Mouse (Mus musculus) liver, embryonic 16.5 days (tissue): ENCODE results near the gene Cmtm5. TPM values are rescaled to one million over a fixed set of nuclear protein-coding genes. Genes with fewer than 3 reads are reported as not detected.
A peak's percentile ranks its signal among the peaks of the same experiment; 100 is the strongest.
"Not testable (repeated sequence)": the region's sequence is repeated elsewhere in the genome, so short reads cannot be mapped to it uniquely, and the experiment has no call there.

Experiments used
- ATAC-seq: fragments of 200-750 bp; cut with Nextera tagmentation; 2 replicates; pipeline ENCODE4 v1.8.0; 2017; ENCODE audit warnings: low read depth, mild to moderate bottlenecking, moderate number of reproducible peaks, moderate library complexity
- H3K27ac ChIP-seq: fragments of 300-500 bp; sonication (generic); 2 replicates; pipeline ENCODE4 v1.5.1; 2014; ENCODE audit warnings: mild to moderate bottlenecking, low read length
- H3K27me3 ChIP-seq: fragments of 300-500 bp; sonication (generic); 2 replicates; pipeline ENCODE4 v1.6.1; 2014; ENCODE audit warnings: low read depth, low read length, mixed read lengths; ENCODE audit not compliant: control insufficient read depth, insufficient read depth
- H3K36me3 ChIP-seq: fragments of 300-500 bp; sonication (generic); 2 replicates; pipeline ENCODE4 v1.6.1; 2014; ENCODE audit warnings: mild to moderate bottlenecking; ENCODE audit not compliant: control insufficient read depth, insufficient read depth
- H3K4me1 ChIP-seq: fragments of 300-500 bp; sonication (generic); 2 replicates; pipeline ENCODE4 v1.6.1; 2014; ENCODE audit warnings: low read depth, low read length, mixed read lengths; ENCODE audit not compliant: control insufficient read depth
- H3K4me2 ChIP-seq: fragments of 300-500 bp; sonication (generic); 2 replicates; pipeline ENCODE4 v1.6.1; 2014; ENCODE audit warnings: low read depth, low read length, mixed read lengths
- H3K4me3 ChIP-seq: fragments of 300-500 bp; sonication (generic); 2 replicates; pipeline ENCODE4 v1.5.1; 2014; ENCODE audit warnings: low read depth, mild to moderate bottlenecking, low read length
- H3K9ac ChIP-seq: fragments of 300-500 bp; sonication (generic); 2 replicates; pipeline ENCODE4 v1.6.1; 2014; ENCODE audit warnings: low read depth, low read length
- H3K9me3 ChIP-seq: fragments of 300-500 bp; sonication (generic); replicated peaks from 2 replicates; pipeline ENCODE4 v1.6.1; 2016; ENCODE audit warnings: low read length; ENCODE audit not compliant: control insufficient read depth
- WGBS: fragments of 180-500 bp; shearing (Covaris S2); extraction: QIAGEN DNeasy Blood & Tissue Kit; methylation state at CpG from one replicate; pipeline ENCODE4 v1.1.7; 2014; ENCODE audit not compliant: insufficient replicate concordance; 5-methylcytosine and 5-hydroxymethylcytosine counted together
- microRNA counts: library from miRNA; unstranded; fragments of <30 nt; microRNA quantifications from one replicate; lab custom pipeline; 2016
- microRNA-seq: library from miRNA; unstranded; fragments of <30 nt; microRNA quantifications from one replicate; pipeline ENCODE4, GENCODE M21; 2016
- polyA plus RNA-seq: library from polyadenylated mRNA; unstranded; fragments of >200 nt; fragmentation: Nextera tagmentation; extraction: Ambion mirVana; gene quantifications from 2 replicates; pipeline ENCODE4 v1.2.1, GENCODE M21; 2015

Cmtm5 gene
- polyA plus RNA-seq, 1 experiment from 2014 or later: 0.20 TPM

DNA sequence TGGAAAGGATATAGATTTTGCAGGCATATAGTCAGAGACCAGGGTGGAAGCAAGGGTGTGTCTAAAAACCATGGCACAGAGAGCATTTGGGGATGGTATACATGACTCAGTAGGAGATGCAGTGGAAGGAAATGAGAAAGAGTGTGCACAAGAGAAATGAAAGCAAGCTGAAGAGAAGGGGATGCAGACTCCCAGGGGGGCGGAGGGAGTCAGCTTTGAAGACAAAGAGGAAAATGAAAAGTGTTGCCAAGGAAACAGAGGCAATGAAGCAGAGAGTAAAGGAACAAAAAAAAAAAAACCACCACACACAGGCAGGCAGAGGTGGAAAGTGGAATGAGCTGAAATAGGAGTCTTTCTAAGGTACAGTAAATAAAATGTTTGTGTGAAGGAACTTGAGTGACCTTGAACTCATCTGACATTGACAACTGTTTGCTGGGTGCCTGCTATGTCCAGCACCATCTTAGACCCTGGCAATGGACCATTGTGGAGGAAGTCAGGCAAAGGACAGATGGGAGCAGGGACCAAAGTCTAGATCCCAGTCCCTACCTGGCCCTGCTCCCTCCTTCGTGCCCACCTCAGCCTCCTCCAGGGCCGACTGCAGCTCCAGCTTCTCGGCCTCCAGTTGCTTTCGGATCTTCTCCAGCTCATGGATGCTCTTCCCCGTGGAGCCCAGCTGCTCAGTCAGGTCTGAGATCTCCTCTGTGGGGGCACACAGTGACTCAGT is 38.2 kb downstream of the Cmtm5 start:
- Histone ChIP-seq H3K9ac (no peak overlapping the region), H3K4me2 (no peak overlapping the region), H3K27ac (no peak overlapping the region), H3K4me1 (no peaks in the 10 kb centered on the region), H3K9me3 (no peaks in the 10 kb centered on the region), H3K36me3 (no peaks in the 10 kb centered on the region), H3K27me3 (no peaks in the 10 kb centered on the region), H3K4me3 (no peak overlapping the region)
- no peak for ATAC-seq
- 59% methylated on average over 6 of the region's 6 CpGs for WGBS

DNA sequence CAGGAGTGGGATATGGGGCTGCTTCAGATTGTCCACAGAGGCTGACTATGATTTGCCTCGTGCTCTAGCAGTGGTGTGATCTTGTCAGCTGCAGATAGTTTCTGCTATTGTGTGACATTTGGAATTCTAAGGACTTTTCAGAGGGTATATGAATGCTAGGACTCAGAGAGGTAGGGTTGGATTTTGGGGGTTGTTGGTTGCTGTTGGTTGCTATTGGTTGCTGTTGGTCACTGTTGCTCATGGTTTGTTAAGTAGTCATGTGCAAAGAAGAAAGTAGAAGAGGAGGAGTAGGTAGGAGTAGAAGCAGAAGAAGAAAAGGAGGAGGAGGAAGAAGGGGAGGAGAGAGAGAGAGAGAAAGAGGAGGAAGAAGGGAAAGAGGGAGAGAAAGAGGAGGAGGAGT is 40.6 kb downstream of the Cmtm5 start, which contains the start of gene Gm17428:
Gm17428 (plus strand) TSS at position 301 of the 400 bp plus-strand sequence.
- Histone ChIP-seq H3K36me3 (no peaks in the 10 kb centered on the region), H3K4me3 (no peak within 1 kb of the TSS), H3K27me3 (no peaks in the 10 kb centered on the region), H3K9ac (no peak within 1 kb of the TSS), H3K4me1 (no peaks in the 10 kb centered on the region), H3K9me3 (no peaks in the 10 kb centered on the region), H3K27ac (no peak within 1 kb of the TSS), H3K4me2 (no peak within 1 kb of the TSS)
- ATAC-seq: no peak
- WGBS: 42% methylated on average over 1 of the region's 1 CpGs

DNA sequence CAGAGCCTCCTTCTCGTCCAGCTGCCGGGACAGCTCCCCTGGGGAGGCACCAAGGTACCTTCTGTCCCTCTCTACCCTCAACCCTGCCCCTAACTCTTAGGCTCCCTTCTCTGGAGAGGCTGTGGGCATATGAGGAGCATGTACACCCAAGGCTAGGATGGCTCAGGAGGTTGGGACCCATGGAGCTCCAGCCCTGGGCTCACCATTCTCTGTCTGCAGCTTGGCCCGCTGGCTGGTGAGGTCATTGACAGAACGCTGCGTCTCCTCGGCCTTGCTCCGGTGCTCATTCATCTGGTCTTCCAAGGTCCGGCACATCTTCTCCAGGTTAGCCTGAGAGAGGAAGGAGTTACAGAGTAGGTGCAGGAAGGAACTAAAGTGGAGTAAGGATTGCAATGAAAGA is 42.6 kb downstream of the Cmtm5 start:
- ATAC-seq: no peak
- WGBS: 77% methylated on average over 8 of the region's 8 CpGs
- Histone ChIP-seq H3K4me2 (no peak overlapping the region), H3K9me3 (no peaks in the 10 kb centered on the region), H3K9ac (no peak overlapping the region), H3K27me3 (no peaks in the 10 kb centered on the region), H3K4me1 (no peaks in the 10 kb centered on the region), H3K36me3 (no peaks in the 10 kb centered on the region), H3K27ac (no peak overlapping the region), H3K4me3 (no peak overlapping the region)

DNA sequence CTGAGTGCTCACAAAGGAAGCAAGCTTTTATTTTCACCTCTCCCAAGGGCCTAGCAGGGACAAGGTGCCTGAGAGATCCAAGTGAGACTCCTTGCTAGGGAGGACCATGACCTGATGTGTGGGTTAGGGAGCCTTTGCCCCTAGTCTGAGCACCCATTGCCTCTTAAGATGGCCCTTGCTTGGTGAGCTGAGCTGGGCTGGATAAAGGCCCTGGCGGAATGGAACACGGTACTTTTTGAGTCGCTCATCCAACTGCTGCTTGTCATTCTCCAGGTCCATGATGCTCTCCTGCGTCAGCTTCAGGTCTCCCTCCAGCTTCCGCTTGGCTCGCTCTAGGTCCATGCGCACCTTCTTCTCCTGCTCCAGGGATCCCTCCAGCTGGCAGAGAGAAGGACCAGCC is 45.9 kb downstream of the Cmtm5 start:
- H3K9ac ChIP-seq: no peak overlapping the region
- no peak overlapping the region for H3K4me3 ChIP-seq
- no peaks in the 10 kb centered on the region for H3K36me3 ChIP-seq
- ATAC-seq: no peak
- H3K27ac ChIP-seq: no peak overlapping the region
- WGBS: 78% methylated on average over 7 of the region's 7 CpGs
- H3K4me1 ChIP-seq: no peaks in the 10 kb centered on the region
- no peaks in the 10 kb centered on the region for H3K27me3 ChIP-seq
- no peaks in the 10 kb centered on the region for H3K9me3 ChIP-seq
- no peak overlapping the region for H3K4me2 ChIP-seq

DNA sequence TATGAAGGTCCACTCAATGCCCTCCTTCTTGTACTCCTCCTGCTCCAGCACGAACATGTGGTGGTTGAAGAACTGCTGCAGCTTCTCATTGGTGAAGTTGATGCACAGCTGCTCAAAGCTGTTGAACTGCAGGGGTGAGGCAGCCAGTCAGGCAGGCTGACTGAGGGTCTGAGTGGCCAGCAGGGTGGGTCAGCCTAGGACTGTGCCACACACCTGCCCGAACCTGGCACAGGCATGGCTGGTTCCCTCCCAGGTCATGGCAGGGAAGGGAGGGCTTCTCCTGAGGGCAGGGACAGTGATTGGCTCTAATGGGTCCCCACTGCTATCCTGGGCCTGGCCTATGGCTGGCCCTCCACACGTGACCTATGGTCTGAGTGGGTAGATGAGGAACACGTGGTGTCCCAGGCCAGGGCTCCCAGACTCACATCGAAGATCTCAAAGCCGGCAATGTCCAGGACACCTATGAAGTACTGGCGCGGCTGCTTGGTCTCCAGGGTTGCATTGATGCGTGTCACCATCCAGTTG is 52.4 kb downstream of the Cmtm5 start:
- H3K27ac ChIP-seq, H3K4me1 ChIP-seq, H3K27me3 ChIP-seq, H3K36me3 ChIP-seq, ATAC-seq, H3K9me3 ChIP-seq, H3K9ac ChIP-seq, H3K4me2 ChIP-seq, H3K4me3 ChIP-seq: not testable (repeated sequence)
- WGBS: 72% methylated on average over 9 of the region's 9 CpGs

MicroRNAs within 50 kb of the gene (microRNA counts, 519-probe panel; counts per million panel counts)
- 1,269 counts per million, percentile 9 among the panel's probes with 10 or more counts for microRNA mmu-miR-208a (lab: Ali Mortazavi, UCI)
- 1,228 counts per million, percentile 9 among the panel's probes with 10 or more counts for microRNA mmu-miR-208b (lab: Ali Mortazavi, UCI)

Small RNA genes within 50 kb of the gene (microRNA-seq; reads per million reads assigned to microRNA genes)
- gene Mir208a: 3.2 reads per million, percentile 10 among the genes with 10 or more reads in this experiment
- 53.9 reads per million, percentile 47 among the genes with 10 or more reads in this experiment for gene Mir208b

Other genes starting within 250 kb of the Cmtm5 start
- 43.5 and 45.1 TPM in 2 replicates for gene Acin1, start 249.3 kb upstream of the Cmtm5 start, polyA plus RNA-seq
- 0.05 and 0.06 TPM in 2 replicates for gene Gm29776, start 237.4 kb upstream of the Cmtm5 start, polyA plus RNA-seq
- 10.4 and 11.7 TPM in 2 replicates for gene Cebpe, start 224.1 kb upstream of the Cmtm5 start, polyA plus RNA-seq
- 3.0 and 4.9 TPM in 2 replicates for gene Slc7a8, start 154.3 kb upstream of the Cmtm5 start, polyA plus RNA-seq
- gene Rnf212b, start 122.1 kb upstream of the Cmtm5 start, polyA plus RNA-seq: not detected in 2 replicates
- 2.4 and 2.7 TPM in 2 replicates for gene Homez, start 65.3 kb upstream of the Cmtm5 start, polyA plus RNA-seq
- gene Ppp1r3e, start 58.7 kb upstream of the Cmtm5 start, polyA plus RNA-seq: 0.51 and 0.55 TPM in 2 replicates
- 0.42 and 0.69 TPM in 2 replicates for gene Bcl2l2, start 52.9 kb upstream of the Cmtm5 start, polyA plus RNA-seq
- gene Gm20521, start 52.8 kb upstream of the Cmtm5 start, polyA plus RNA-seq: 0.11 TPM in 1 of 2 replicates, not detected in the other
- gene Pabpn1, start 43.8 kb upstream of the Cmtm5 start, polyA plus RNA-seq: 30.1 and 32.0 TPM in 2 replicates
- 1.3 and 1.5 TPM in 2 replicates for gene Slc22a17, start 23.1 kb upstream of the Cmtm5 start, polyA plus RNA-seq
- 0.26 and 0.42 TPM in 2 replicates for gene Efs, start 10.1 kb upstream of the Cmtm5 start, polyA plus RNA-seq
- gene Il25, start 3.6 kb upstream of the Cmtm5 start, polyA plus RNA-seq: not detected in 2 replicates
- 0.51 and 0.54 TPM in 2 replicates for gene Myh6, start 30.7 kb downstream of the Cmtm5 start, polyA plus RNA-seq
- not detected in 2 replicates for gene Gm17428, start 40.7 kb downstream of the Cmtm5 start, polyA plus RNA-seq
- 1.8 and 3.1 TPM in 2 replicates for gene Myh7, start 58.4 kb downstream of the Cmtm5 start, polyA plus RNA-seq
- gene Ngdn, start 79.2 kb downstream of the Cmtm5 start, polyA plus RNA-seq: 28.8 and 32.0 TPM in 2 replicates
- gene Zfhx2, start 156.1 kb downstream of the Cmtm5 start, polyA plus RNA-seq: 0.84 and 1.1 TPM in 2 replicates
- gene Thtpa, start 158.5 kb downstream of the Cmtm5 start, polyA plus RNA-seq: 5.1 and 5.3 TPM in 2 replicates
- 16.9 and 19.8 TPM in 2 replicates for gene Ap1g2, start 170.3 kb downstream of the Cmtm5 start, polyA plus RNA-seq
- gene Jph4, start 180.7 kb downstream of the Cmtm5 start, polyA plus RNA-seq: not detected in 2 replicates